Mouse (Mus musculus) midbrain, embryonic 10.5 days (tissue): Measurements from ENCODE around the gene Cntrl. TPM values are rescaled to one million over a fixed set of nuclear protein-coding genes. Genes with fewer than 3 reads are reported as not detected.

Experiments
- DNase-seq: peaks from one replicate; pipeline ENCODE4 v3.0.0-alpha.2; 2017; ENCODE audit warnings: low spot score
- H3K27ac ChIP-seq: fragments of 300-500 bp; sonication (generic); replicated peaks from 2 replicates; pipeline ENCODE4 v1.5.1; 2016; ENCODE audit warnings: mild to moderate bottlenecking
- H3K27me3 ChIP-seq: fragments of 300-500 bp; sonication (generic); 2 replicates; pipeline ENCODE4 v1.6.1; 2016; ENCODE audit warnings: low read depth, mild to moderate bottlenecking; ENCODE audit not compliant: poor library complexity, severe bottlenecking
- H3K36me3 ChIP-seq: fragments of 300-500 bp; sonication (generic); 2 replicates; pipeline ENCODE4 v1.6.1; 2016; ENCODE audit warnings: mild to moderate bottlenecking, moderate library complexity
- H3K4me1 ChIP-seq: fragments of 300-500 bp; sonication (generic); 2 replicates; pipeline ENCODE4 v1.6.1; 2016
- H3K4me3 ChIP-seq: fragments of 300-500 bp; sonication (generic); 2 replicates; pipeline ENCODE4 v1.5.1; 2016; ENCODE audit warnings: mild to moderate bottlenecking, moderate library complexity
- H3K9me3 ChIP-seq: fragments of 300-500 bp; sonication (generic); replicated peaks from 2 replicates; pipeline ENCODE4 v1.6.1; 2016; ENCODE audit warnings: mild to moderate bottlenecking
- WGBS: fragments of 180-500 bp; shearing (Covaris S2); methylation state at CpG from one replicate; pipeline ENCODE4 v1.1.7; 2016; 5-methylcytosine and 5-hydroxymethylcytosine counted together
- polyA plus RNA-seq: library from polyadenylated mRNA; unstranded; fragments of >200 nt; fragmentation: Nextera tagmentation; extraction: Ambion mirVana; gene quantifications from 2 replicates; pipeline ENCODE4 v1.2.1, GENCODE M21; 2016

Cntrl gene
- polyA plus RNA-seq, 1 experiment from 2014 or later = 26.7 TPM

GRCm38 (mm10) chr2:35133891-35134290 is 24.6 kb downstream of the Cntrl start:
- Histone ChIP-seq H3K27ac (no peak overlapping the region), H3K4me3 (no peak overlapping the region), H3K27me3 (no peaks in the 10 kb centered on the region), H3K9me3 (no peaks in the 10 kb centered on the region), H3K4me1 (peaks cover 19% of the 10 kb centered on the region), H3K36me3 (peaks cover 51% of the 10 kb centered on the region)
- DNase-seq = no peak
- WGBS = 88% methylated on average over 5 of the region's 5 CpGs

- H3K4me1 ChIP-seq = no peaks in the 10 kb centered on the region; the same call in 1 of the 2 replicates
- DNase-seq = no peak
These were observed 29.3 kb downstream of the Cntrl start for GRCm38 (mm10) chr2:35138576-35138975.

GRCm38 (mm10) chr2:35141673-35142072 is 32.4 kb downstream of the Cntrl start:
- 95% methylated on average over 3 of the region's 3 CpGs for WGBS
- Histone ChIP-seq H3K27me3 (no peaks in the 10 kb centered on the region), H3K4me1 (no peaks in the 10 kb centered on the region), H3K27ac (no peak overlapping the region), H3K36me3 (peaks cover 100% of the 10 kb centered on the region), H3K4me3 (no peak overlapping the region), H3K9me3 (no peaks in the 10 kb centered on the region)
- no peak for DNase-seq

More at GRCm38 (mm10) chr2:35138576-35138975, 29.3 kb downstream of the Cntrl start:
- Histone ChIP-seq H3K9me3 (no peaks in the 10 kb centered on the region), H3K4me3 (no peak overlapping the region), H3K27me3 (no peaks in the 10 kb centered on the region), H3K36me3 (peaks cover 95% of the 10 kb centered on the region), H3K27ac (no peak overlapping the region)
- 95% methylated on average over 1 of the region's 1 CpGs for WGBS

- no peaks in the 10 kb centered on the region for H3K9me3 ChIP-seq
- H3K27me3 ChIP-seq = no peaks in the 10 kb centered on the region
- no peaks in the 10 kb centered on the region for H3K4me1 ChIP-seq
- H3K36me3 ChIP-seq = peaks cover 100% of the 10 kb centered on the region
- no peak overlapping the region for H3K27ac ChIP-seq
- no peak for DNase-seq
- H3K4me3 ChIP-seq = no peak overlapping the region
- WGBS = 96% methylated on average over 10 of the region's 10 CpGs
These were observed 39.5 kb downstream of the Cntrl start for GRCm38 (mm10) chr2:35148806-35149205.

GRCm38 (mm10) chr2:35151303-35151882 is 42.1 kb downstream of the Cntrl start:
- no peak overlapping the region for H3K4me3 ChIP-seq
- H3K27me3 ChIP-seq = no peaks in the 10 kb centered on the region
- 92% methylated on average over 13 of the region's 13 CpGs for WGBS
- peaks cover 100% of the 10 kb centered on the region for H3K36me3 ChIP-seq
- H3K4me1 ChIP-seq = no peaks in the 10 kb centered on the region
- no peaks in the 10 kb centered on the region for H3K9me3 ChIP-seq
- no peak for DNase-seq
- H3K27ac ChIP-seq = no peak overlapping the region

- Histone ChIP-seq H3K27ac (no peak overlapping the region), H3K4me3 (no peak overlapping the region), H3K4me1 (no peaks in the 10 kb centered on the region), H3K27me3 (no peaks in the 10 kb centered on the region), H3K9me3 (no peaks in the 10 kb centered on the region), H3K36me3 (peaks cover 100% of the 10 kb centered on the region)
- DNase-seq = no peak
- WGBS = 93% methylated on average over 6 of the region's 6 CpGs
These were observed 43.9 kb downstream of the Cntrl start for GRCm38 (mm10) chr2:35153179-35153578.

- H3K9me3 ChIP-seq = no peaks in the 10 kb centered on the region
- no peaks in the 10 kb centered on the region for H3K4me1 ChIP-seq
- H3K4me3 ChIP-seq = no peak overlapping the region
- no peak overlapping the region for H3K27ac ChIP-seq
- H3K36me3 ChIP-seq = peaks cover 100% of the 10 kb centered on the region
- no peaks in the 10 kb centered on the region for H3K27me3 ChIP-seq
- 88% methylated on average over 8 of the region's 8 CpGs for WGBS
- no peak for DNase-seq
These were observed 44.7 kb downstream of the Cntrl start for GRCm38 (mm10) chr2:35153844-35154554.

GRCm38 (mm10) chr2:35156985-35157384 is 47.7 kb downstream of the Cntrl start:
- Histone ChIP-seq H3K27ac (no peak overlapping the region), H3K9me3 (no peaks in the 10 kb centered on the region), H3K4me1 (no peaks in the 10 kb centered on the region), H3K36me3 (peaks cover 95% of the 10 kb centered on the region), H3K4me3 (no peak overlapping the region), H3K27me3 (no peaks in the 10 kb centered on the region)
- WGBS = 89% methylated on average over 2 of the region's 2 CpGs
- DNase-seq = no peak

- H3K36me3 ChIP-seq = peaks cover 95% of the 10 kb centered on the region
- H3K4me1 ChIP-seq = no peaks in the 10 kb centered on the region
- H3K4me3 ChIP-seq = no peak overlapping the region
- no peaks in the 10 kb centered on the region for H3K27me3 ChIP-seq
- 88% methylated on average over 7 of the region's 7 CpGs for WGBS
- no peak overlapping the region for H3K27ac ChIP-seq
- H3K9me3 ChIP-seq = no peaks in the 10 kb centered on the region
- DNase-seq = no peak
These were observed 48.5 kb downstream of the Cntrl start for GRCm38 (mm10) chr2:35157836-35158235.

GRCm38 (mm10) chr2:35158358-35158757 is 49.1 kb downstream of the Cntrl start:
- Histone ChIP-seq H3K27ac (no peak overlapping the region), H3K27me3 (no peaks in the 10 kb centered on the region), H3K9me3 (no peaks in the 10 kb centered on the region), H3K36me3 (peaks cover 95% of the 10 kb centered on the region), H3K4me3 (no peak overlapping the region), H3K4me1 (no peaks in the 10 kb centered on the region)
- 88% methylated on average over 3 of the region's 3 CpGs for WGBS
- DNase-seq = no peak

GRCm38 (mm10) chr2:35160206-35160605 is 50.9 kb downstream of the Cntrl start:
- Histone ChIP-seq H3K4me3 (no peak overlapping the region), H3K27ac (no peak overlapping the region), H3K27me3 (no peaks in the 10 kb centered on the region), H3K9me3 (no peaks in the 10 kb centered on the region), H3K4me1 (no peaks in the 10 kb centered on the region), H3K36me3 (peaks cover 93% of the 10 kb centered on the region)
- no peak for DNase-seq
- 66% methylated on average over 5 of the region's 5 CpGs for WGBS

GRCm38 (mm10) chr2:35161846-35162488 is 52.7 kb downstream of the Cntrl start:
- no peak for DNase-seq
- Histone ChIP-seq H3K27me3 (no peaks in the 10 kb centered on the region), H3K36me3 (peaks cover 93% of the 10 kb centered on the region), H3K4me1 (no peaks in the 10 kb centered on the region), H3K27ac (no peak overlapping the region), H3K9me3 (no peaks in the 10 kb centered on the region), H3K4me3 (no peak overlapping the region)
- 81% methylated on average over 4 of the region's 4 CpGs for whole genome bisulfite sequencing

- Histone ChIP-seq H3K4me3 (no peak overlapping the region), H3K9me3 (no peaks in the 10 kb centered on the region), H3K36me3 (peaks cover 93% of the 10 kb centered on the region), H3K27me3 (no peaks in the 10 kb centered on the region), H3K27ac (no peak overlapping the region), H3K4me1 (no peaks in the 10 kb centered on the region)
- WGBS = 93% methylated on average over 5 of the region's 5 CpGs
- DNase-seq = no peak
These were observed 54.1 kb downstream of the Cntrl start for GRCm38 (mm10) chr2:35163396-35163795.
